Mouse (Mus musculus) hindbrain, embryonic 10.5 days (tissue): ENCODE results near the gene Gm5901. TPM values are rescaled to one million over a fixed set of nuclear protein-coding genes. Genes with fewer than 3 reads are reported as not detected.
"Not testable (repeated sequence)": the region's sequence is repeated elsewhere in the genome, so short reads cannot be mapped to it uniquely, and the experiment has no call there.

Source experiments
- DNase-seq: peaks from one replicate; pipeline ENCODE4 v3.0.0-alpha.2; 2017; ENCODE audit warnings: low spot score
- H3K27ac ChIP-seq: fragments of 300-500 bp; sonication (generic); 2 replicates; pipeline ENCODE4 v1.5.1; 2016; ENCODE audit warnings: mild to moderate bottlenecking, moderate library complexity
- H3K27me3 ChIP-seq: fragments of 300-500 bp; sonication (generic); 2 replicates; pipeline ENCODE4 v1.6.1; 2016; ENCODE audit warnings: mild to moderate bottlenecking; ENCODE audit not compliant: poor library complexity, insufficient read depth, severe bottlenecking
- H3K36me3 ChIP-seq: fragments of 300-500 bp; sonication (generic); 2 replicates; pipeline ENCODE4 v1.6.1; 2016; ENCODE audit warnings: mild to moderate bottlenecking, moderate library complexity
- H3K4me1 ChIP-seq: fragments of 300-500 bp; sonication (generic); replicated peaks from 2 replicates; pipeline ENCODE4 v1.6.1; 2016; ENCODE audit warnings: mild to moderate bottlenecking
- H3K4me3 ChIP-seq: fragments of 300-500 bp; sonication (generic); 2 replicates; pipeline ENCODE4 v1.5.1; 2016; ENCODE audit warnings: mild to moderate bottlenecking, moderate library complexity
- H3K9me3 ChIP-seq: fragments of 300-500 bp; sonication (generic); 2 replicates; pipeline ENCODE4 v1.6.1; 2016; ENCODE audit warnings: mild to moderate bottlenecking, moderate library complexity
- WGBS: fragments of 180-500 bp; shearing (Covaris S2); methylation state at CpG from one replicate; pipeline ENCODE4 v1.1.7; 2016; 5-methylcytosine and 5-hydroxymethylcytosine counted together
- polyA plus RNA-seq: library from polyadenylated mRNA; unstranded; fragments of >200 nt; fragmentation: Nextera tagmentation; extraction: Ambion mirVana; gene quantifications from 2 replicates; pipeline ENCODE4 v1.2.1, GENCODE M21; 2016

Gene Gm5901
- polyA plus RNA-seq: not detected in 2 replicates

DNA sequence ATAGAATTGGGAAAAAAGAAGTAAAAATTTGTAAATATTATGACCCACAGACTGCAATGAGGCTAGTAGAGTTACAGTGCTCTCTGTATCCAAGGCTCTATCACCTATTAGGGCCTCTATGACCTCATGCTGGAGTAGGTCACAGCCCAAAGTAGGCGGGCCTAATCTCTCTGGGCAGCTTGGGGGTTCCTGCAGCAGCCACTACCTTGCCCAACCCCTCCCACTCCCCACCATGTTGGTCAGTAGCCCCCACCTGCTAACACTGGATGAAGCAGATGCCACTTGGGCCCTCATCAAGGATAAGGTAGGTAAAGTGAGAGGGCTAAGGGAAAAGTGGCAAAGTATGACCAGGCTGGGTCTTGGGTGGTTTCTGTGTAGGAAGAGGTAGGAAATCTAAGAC, at the start of gene Gm5901:
TSS of gene Gm5901 (plus strand) at position 173 of the 400 bp plus-strand sequence.
- H3K4me3 ChIP-seq: no peak within 1 kb of the TSS
- WGBS: 91% methylated on average over 1 of the region's 1 CpGs
- no peak for DNase-seq
- no peaks in the 10 kb centered on the region for H3K9me3 ChIP-seq
- no peaks in the 10 kb centered on the region for H3K27me3 ChIP-seq
- H3K36me3 ChIP-seq: peaks cover 82% of the 10 kb centered on the region
- no peak within 1 kb of the TSS for H3K27ac ChIP-seq
- H3K4me1 ChIP-seq: no peaks in the 10 kb centered on the region

DNA sequence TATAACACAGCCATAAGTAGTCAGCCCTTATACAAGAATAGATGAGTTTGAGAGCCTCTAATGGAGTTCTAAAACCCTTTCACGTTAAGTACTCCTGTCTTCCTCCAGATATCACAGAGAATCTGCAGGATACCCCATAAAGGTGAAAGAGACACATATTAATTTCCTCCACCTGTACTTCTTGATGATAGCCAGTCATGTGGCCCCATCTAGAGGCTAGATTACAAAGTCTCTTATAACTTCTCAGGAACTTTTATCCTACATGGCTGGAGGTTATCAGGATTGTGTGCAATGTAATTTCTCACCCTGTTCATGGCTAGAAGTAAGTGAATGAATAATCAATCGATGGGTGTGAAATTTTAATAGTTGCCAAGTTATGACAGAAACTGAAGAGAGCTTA, 49.5 kb upstream of the Gm5901 start:
- Histone ChIP-seq H3K4me1 (no peaks in the 10 kb centered on the region), H3K9me3 (no peaks in the 10 kb centered on the region), H3K27ac (no peak overlapping the region), H3K4me3 (no peak overlapping the region), H3K36me3 (no peaks in the 10 kb centered on the region), H3K27me3 (no peaks in the 10 kb centered on the region)
- no peak for DNase-seq
- 72% methylated on average over 2 of the region's 2 CpGs for WGBS

DNA sequence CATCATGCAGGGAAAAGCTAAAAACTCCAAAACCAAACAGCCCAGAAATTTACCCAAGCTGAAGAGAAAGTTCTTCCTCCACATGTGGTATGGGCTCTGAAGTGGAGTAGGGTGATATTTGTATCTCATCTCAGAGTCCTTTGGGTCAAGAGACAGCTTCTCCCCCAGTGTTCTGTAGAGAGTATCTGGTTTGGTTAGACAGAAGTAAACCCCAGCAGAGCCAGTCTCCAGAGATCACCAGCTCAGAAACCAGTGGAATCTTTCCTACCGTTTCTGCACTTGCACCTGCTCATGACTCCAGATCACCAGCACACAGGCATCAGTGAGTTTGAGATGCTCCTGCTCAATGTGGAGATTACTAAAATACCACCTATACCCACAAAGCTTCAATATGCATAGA, 40.8 kb upstream of the Gm5901 start, which contains the start of gene Olfr690:
TSS of gene Olfr690 (minus strand) at position 101 of the 400 bp plus-strand sequence.
- no peaks in the 10 kb centered on the region for H3K9me3 ChIP-seq
- no peaks in the 10 kb centered on the region for H3K36me3 ChIP-seq
- H3K27me3 ChIP-seq: no peaks in the 10 kb centered on the region
- no peak for DNase-seq
- no peak within 1 kb of the TSS for H3K4me3 ChIP-seq
- H3K4me1 ChIP-seq: no peaks in the 10 kb centered on the region
- no peak within 1 kb of the TSS for H3K27ac ChIP-seq
- WGBS: 87% methylated on average over 1 of the region's 1 CpGs

DNA sequence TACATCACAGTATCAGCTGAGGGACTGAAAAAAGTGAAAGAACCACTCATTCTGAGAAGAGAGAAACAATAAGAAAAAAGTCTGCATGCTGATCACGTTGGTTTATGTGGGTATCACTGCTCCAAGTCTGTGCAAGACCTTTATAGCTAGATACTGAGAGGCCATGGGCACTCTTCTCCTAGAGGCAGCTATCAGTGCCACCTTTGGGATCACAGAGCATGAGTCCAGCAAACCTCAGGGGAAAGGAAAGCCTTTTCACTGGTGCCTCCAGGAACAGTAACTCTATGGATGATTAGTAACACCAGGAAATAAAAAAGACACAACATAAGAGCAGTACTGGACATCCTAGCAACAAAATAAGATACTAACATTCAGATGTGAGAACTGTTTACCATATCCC, 32.7 kb upstream of the Gm5901 start, which contains the start of gene Olfr691:
TSS of gene Olfr691 (minus strand) at position 101 of the 400 bp plus-strand sequence.
- H3K4me1 ChIP-seq: no peaks in the 10 kb centered on the region
- H3K27ac ChIP-seq: no peak within 1 kb of the TSS
- H3K27me3 ChIP-seq: no peaks in the 10 kb centered on the region
- no peak within 1 kb of the TSS for H3K4me3 ChIP-seq
- no peak for DNase-seq
- H3K36me3 ChIP-seq: no peaks in the 10 kb centered on the region
- no peaks in the 10 kb centered on the region for H3K9me3 ChIP-seq
- 53% methylated on average over 1 of the region's 1 CpGs for WGBS

DNA sequence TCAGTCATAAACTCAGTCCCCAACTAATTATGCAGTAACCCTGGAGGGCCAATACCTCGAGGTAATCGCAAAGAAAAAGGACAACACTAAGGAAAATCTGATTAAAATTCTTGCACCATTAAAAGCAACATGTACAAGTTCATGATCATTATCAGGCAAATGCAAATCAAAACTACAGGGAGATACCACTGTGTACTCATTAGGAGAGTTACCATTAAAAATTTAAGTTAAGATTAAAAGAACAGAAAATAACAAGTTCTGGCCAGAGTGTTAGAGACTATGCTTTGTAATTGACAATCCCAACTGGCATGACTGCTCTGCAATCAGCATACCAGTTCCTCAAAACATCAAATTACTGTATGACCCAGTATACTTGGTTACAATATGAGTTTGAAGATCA, 32.1 kb upstream of the Gm5901 start:
- Histone ChIP-seq H3K9me3 (no peaks in the 10 kb centered on the region), H3K4me1 (no peaks in the 10 kb centered on the region), H3K4me3 (no peak overlapping the region), H3K27me3 (no peaks in the 10 kb centered on the region), H3K27ac (no peak overlapping the region), H3K36me3 (no peaks in the 10 kb centered on the region)
- no peak for DNase-seq
- WGBS: 81% methylated on average over 2 of the region's 2 CpGs

DNA sequence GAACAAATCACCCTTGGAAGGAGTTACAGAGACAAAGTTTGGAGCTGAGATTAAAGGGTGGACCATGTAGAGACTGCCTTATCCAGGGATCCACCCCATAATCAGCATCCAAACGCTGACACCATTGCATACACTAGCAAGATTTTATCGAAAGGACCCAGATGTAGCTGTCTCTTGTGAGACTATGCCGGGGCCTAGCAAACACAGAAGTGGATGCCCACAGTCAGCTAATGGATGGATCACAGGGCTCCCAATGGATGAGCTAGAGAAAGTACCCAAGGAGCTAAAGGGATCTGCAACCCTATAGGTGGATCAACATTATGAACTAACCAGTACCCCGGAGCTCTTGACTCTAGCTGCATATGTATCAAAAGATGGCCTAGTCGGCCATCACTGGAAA, 18.8 kb upstream of the Gm5901 start:
- H3K4me1 ChIP-seq, H3K9me3 ChIP-seq, DNase-seq, H3K36me3 ChIP-seq, H3K27me3 ChIP-seq, H3K4me3 ChIP-seq, H3K27ac ChIP-seq: not testable (repeated sequence)
- no CpG with 5 or more reads among the region's 5 CpGs for WGBS

DNA sequence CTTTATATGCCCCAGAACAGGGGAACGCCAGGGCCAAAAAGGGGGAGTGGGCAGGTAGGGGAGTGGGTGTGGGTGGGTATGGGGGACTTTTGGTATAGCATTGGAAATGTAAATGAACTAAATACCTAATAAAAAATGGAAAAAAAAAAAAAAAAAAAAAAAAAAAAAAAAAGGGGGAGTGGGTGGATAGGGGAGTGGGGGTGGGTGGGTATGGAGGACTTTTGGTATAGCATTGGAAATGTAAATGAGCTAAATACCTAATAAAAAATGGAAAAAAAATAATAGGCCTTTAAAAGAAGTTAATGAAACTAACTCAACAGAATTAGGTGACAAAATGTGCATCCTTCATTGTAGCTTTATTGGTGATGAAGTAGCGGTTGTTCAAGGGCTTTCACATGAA, 18.4 kb upstream of the Gm5901 start:
- H3K4me3 ChIP-seq, H3K36me3 ChIP-seq, H3K4me1 ChIP-seq, H3K9me3 ChIP-seq, H3K27ac ChIP-seq, H3K27me3 ChIP-seq, DNase-seq: not testable (repeated sequence)
- 94% methylated on average over 1 of the region's 2 CpGs for WGBS

DNA sequence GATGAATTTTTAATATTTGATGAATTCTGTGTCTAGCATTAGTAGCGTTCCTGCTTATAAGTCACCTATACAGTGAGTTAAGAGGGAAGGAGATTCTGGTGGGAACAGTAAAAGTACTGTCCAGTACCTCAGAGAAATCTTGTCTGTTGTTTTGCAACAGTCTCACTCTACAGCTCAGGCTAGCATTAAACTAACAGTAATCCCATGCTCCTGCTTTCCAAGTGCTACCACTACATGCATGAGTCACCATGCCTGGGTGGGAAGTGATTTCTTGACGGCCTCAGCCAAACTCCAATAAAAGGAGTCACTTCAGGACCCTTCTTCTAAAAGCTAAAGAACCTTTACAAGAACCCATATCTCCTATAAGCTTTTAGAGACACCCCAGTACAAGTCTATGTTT, 13.1 kb upstream of the Gm5901 start:
- H3K9me3 ChIP-seq: no peaks in the 10 kb centered on the region
- no peak overlapping the region for H3K4me3 ChIP-seq
- no peaks in the 10 kb centered on the region for H3K36me3 ChIP-seq
- WGBS: 76% methylated on average over 2 of the region's 2 CpGs
- H3K27ac ChIP-seq: no peak overlapping the region
- no peak for DNase-seq
- H3K27me3 ChIP-seq: no peaks in the 10 kb centered on the region
- H3K4me1 ChIP-seq: no peaks in the 10 kb centered on the region

DNA sequence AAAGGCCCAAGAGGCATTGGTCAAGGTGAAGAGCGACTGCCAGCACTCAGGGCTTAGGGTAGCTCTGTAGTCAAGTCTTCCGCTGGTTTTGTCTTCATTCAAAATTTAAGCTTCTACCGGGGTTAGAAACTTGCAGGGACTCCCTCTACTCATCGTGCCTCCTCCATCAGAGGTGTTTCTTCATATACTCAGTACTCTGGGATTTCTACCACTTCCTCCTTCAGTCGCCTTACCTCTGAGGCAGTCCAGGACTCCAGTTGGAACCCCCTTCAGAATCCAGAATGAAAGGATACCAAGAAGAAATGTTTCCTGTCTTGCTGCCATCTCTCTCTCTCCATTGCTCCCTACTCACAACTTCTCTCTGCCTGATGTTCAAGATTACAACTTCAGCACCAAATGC, 7.6 kb upstream of the Gm5901 start:
- no peak for DNase-seq
- Histone ChIP-seq H3K27me3 (no peaks in the 10 kb centered on the region), H3K9me3 (no peaks in the 10 kb centered on the region), H3K4me3 (no peak overlapping the region), H3K27ac (no peak overlapping the region), H3K4me1 (no peaks in the 10 kb centered on the region), H3K36me3 (peaks cover 9% of the 10 kb centered on the region; the same call in 1 of the 2 replicates)
- WGBS: 91% methylated on average over 5 of the region's 5 CpGs

DNA sequence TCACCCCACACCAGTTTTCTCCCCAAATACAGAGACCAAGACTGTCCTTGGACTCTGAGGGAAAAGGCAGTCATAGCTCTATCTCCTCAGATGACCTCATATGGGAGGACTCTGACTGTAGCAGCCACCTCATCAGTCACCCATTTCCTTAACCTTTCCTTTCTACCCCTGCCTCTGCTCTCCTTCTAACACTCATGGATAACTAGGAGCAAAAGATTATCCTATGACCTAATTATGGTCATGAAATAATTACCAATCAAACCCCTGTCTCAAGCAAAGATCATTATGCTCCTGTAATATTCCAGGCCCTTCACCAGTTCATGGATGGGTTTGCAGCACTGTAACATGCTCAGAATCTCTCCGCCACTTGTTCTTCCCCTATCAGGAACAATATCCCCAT, 6.9 kb upstream of the Gm5901 start, which contains the start of gene Olfr692:
TSS of gene Olfr692 (plus strand) at position 301 of the 400 bp plus-strand sequence.
- whole genome bisulfite sequencing: 93% methylated on average over 1 of the region's 1 CpGs

DNA sequence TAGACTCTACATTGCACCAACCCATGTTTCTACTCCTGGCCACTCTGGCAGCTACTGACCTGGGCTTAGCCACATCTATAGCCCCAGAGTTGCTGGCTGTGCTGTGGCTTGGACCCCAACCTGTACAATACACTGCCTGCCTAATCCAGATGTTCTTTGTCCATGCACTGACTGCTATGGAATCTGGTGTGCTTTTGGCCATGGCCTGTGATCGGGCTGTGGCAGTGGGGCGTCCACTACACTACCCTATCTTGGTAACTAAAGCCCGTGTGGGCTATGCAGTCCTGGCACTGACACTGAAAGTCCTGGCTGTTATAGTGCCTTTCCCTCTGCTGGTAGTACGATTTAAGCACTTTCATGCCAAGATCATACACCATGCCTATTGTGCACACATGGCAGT, 6.3 kb upstream of the Gm5901 start:
- no peak for DNase-seq
- 91% methylated on average over 4 of the region's 4 CpGs for WGBS
- Histone ChIP-seq H3K36me3 (peaks cover 19% of the 10 kb centered on the region), H3K9me3 (no peaks in the 10 kb centered on the region), H3K4me1 (no peaks in the 10 kb centered on the region), H3K27me3 (no peaks in the 10 kb centered on the region), H3K4me3 (no peak overlapping the region), H3K27ac (no peak overlapping the region)

More for the DNA sequence above, 6.9 kb upstream of the Gm5901 start, which contains the start of gene Olfr692:
- H3K27ac ChIP-seq: no peak within 1 kb of the TSS
- no peak within 1 kb of the TSS for H3K4me3 ChIP-seq
- H3K27me3 ChIP-seq: no peaks in the 10 kb centered on the region
- H3K9me3 ChIP-seq: no peaks in the 10 kb centered on the region
- peaks cover 13% of the 10 kb centered on the region; the same call in 1 of the 2 replicates for H3K36me3 ChIP-seq
- no peaks in the 10 kb centered on the region for H3K4me1 ChIP-seq
- DNase-seq: no peak

DNA sequence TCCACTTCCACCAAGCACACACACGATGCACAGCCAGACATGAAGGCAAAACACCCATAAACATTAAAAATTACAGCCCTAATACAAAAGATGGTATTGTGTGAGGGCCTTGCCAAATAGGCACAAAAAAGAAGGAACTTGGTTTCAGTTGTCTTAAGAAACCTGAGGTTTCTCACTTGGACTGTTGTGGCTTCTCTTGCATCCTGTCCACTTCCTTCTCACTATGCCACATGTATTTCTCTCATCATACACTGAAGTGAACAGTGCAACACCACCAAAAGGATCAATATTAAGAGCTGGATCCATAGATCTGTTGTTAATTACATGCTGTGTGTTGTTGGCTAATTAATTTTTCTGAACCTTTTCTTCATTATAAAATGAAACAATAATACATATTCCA, 1.9 kb upstream of the Gm5901 start:
- Histone ChIP-seq H3K27me3 (no peaks in the 10 kb centered on the region), H3K4me1 (no peaks in the 10 kb centered on the region), H3K4me3 (no peak overlapping the region), H3K27ac (no peak overlapping the region), H3K9me3 (no peaks in the 10 kb centered on the region), H3K36me3 (peaks cover 63% of the 10 kb centered on the region)
- DNase-seq: no peak
- 78% methylated on average over 1 of the region's 1 CpGs for WGBS

DNA sequence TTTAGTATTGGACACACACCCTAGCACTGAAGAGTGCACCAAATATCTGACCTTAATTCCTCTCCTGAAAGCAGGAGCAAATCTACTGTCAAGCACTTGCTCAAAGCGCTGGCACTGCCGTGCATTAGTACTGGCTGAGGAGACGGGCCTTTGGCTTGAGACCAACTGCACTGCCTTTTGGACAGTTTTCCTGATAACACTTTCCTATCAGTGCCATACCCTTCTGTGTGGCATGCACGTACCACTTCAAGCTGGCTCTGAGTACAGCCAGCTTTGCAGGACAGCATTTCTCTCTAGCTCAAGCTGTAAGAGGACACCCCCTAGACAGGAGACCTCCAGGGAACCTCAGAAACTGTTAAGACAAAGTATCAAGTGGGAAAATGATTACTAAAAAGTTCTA, 1.3 kb upstream of the Gm5901 start:
- H3K27ac ChIP-seq: no peak overlapping the region
- H3K27me3 ChIP-seq: no peaks in the 10 kb centered on the region
- 92% methylated on average over 4 of the region's 4 CpGs for WGBS
- no peaks in the 10 kb centered on the region for H3K4me1 ChIP-seq
- no peaks in the 10 kb centered on the region for H3K9me3 ChIP-seq
- H3K36me3 ChIP-seq: peaks cover 69% of the 10 kb centered on the region
- DNase-seq: no peak
- H3K4me3 ChIP-seq: no peak overlapping the region

DNA sequence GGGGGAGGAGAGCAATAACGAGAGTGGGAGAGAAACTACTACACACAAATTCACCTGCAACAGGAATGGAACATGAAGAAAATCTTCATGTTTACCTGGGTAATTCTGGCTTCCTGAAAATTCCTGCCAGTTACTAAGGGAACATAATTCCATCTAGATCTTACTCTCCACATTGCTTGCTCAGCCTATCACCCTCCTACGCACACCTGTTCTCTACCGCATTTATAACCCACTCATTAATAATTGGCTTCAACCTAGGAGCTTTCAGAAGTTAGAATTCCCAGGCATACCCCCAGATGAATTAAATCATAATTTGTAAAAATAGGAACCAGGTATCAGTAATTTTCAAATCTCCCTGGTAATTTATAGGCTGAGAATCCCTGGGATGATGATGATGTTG, 862 bp upstream of the Gm5901 start:
- 95% methylated on average over 3 of the region's 3 CpGs for WGBS
- no peaks in the 10 kb centered on the region for H3K4me1 ChIP-seq
- H3K27ac ChIP-seq: no peak overlapping the region
- no peak for DNase-seq
- H3K27me3 ChIP-seq: no peaks in the 10 kb centered on the region
- H3K4me3 ChIP-seq: no peak overlapping the region
- no peaks in the 10 kb centered on the region for H3K9me3 ChIP-seq
- peaks cover 73% of the 10 kb centered on the region for H3K36me3 ChIP-seq
